Mouse (Mus musculus): Measurements from ENCODE around the gene Kcnj9. TPM values are rescaled to one million over a fixed set of nuclear protein-coding genes. Genes with fewer than 3 reads are reported as not detected.

Kcnj9 gene
- polyA plus RNA-seq (2012; rRNA removed), result 6.9 and 8.0 TPM in 2 replicates

GRCm38 (mm10) chr1:172329131-172329530 is at the start of gene Kcnj9:
Kcnj9 (minus strand) TSS chr1:172329318.
- DNase-seq (ENCODE audit: low read depth), result peak; percentile 93
- TF ChIP-seq CTCF (IDR thresholded peaks at IDR 0.05; ENCODE audit: borderline replicate concordance, extremely low read depth, insufficient read depth, insufficient read length) (no peak), POLR2A (IDR thresholded peaks at IDR 0.05; ENCODE audit: borderline replicate concordance, extremely low read depth, insufficient read depth, insufficient read length, poor library complexity, severe bottlenecking) (no peak)

DNA sequence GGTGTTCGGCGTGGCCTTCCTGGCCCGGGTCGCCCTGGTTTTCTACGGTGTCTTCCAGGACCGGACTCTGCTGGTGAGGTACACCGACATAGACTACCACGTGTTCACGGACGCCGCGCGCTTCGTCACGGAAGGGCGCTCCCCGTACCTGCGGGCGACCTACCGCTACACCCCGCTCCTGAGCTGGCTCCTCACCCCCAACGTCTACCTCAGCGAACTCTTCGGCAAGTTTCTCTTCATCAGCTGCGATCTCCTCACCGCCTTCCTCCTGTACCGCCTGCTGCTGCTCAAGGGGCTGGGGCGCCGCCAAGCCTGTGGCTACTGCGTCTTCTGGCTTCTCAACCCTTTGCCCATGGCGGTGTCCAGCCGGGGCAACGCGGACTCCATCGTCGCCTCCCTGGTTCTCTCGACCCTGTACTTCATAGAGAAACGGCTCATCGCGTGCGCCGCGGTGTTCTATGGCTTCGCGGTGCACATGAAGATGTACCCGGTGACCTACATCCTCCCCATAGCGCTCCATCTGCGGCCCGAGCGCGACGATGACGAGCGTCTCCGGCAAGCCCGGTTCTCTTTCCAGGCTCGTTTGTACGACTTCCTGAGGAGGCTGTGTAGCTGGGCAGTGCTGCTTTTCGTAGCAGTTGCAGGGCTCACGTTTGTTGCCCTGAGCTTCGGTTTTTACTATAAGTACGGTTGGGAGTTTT is 47.8 kb upstream of the Kcnj9 start:
- no peak for DNase-seq (ENCODE audit: low read depth)
- no peak for TF ChIP-seq CTCF (IDR thresholded peaks at IDR 0.05; ENCODE audit: borderline replicate concordance, extremely low read depth, insufficient read depth, insufficient read length)
- TF ChIP-seq POLR2A (IDR thresholded peaks at IDR 0.05; ENCODE audit: borderline replicate concordance, extremely low read depth, insufficient read depth, insufficient read length, poor library complexity, severe bottlenecking), result no peak

GRCm38 (mm10) chr1:172376198-172376667 is 47.1 kb upstream of the Kcnj9 start, which contains the start of gene Pigm:
Pigm (plus strand) TSS chr1:172376546.
- peak; percentile 99 for DNase-seq (ENCODE audit: low read depth)
- no peak; the same call in 1 of the 2 replicates for TF ChIP-seq POLR2A (IDR thresholded peaks at IDR 0.05; ENCODE audit: borderline replicate concordance, extremely low read depth, insufficient read depth, insufficient read length, poor library complexity, severe bottlenecking)
- no peak for TF ChIP-seq CTCF (IDR thresholded peaks at IDR 0.05; ENCODE audit: borderline replicate concordance, extremely low read depth, insufficient read depth, insufficient read length)

DNA sequence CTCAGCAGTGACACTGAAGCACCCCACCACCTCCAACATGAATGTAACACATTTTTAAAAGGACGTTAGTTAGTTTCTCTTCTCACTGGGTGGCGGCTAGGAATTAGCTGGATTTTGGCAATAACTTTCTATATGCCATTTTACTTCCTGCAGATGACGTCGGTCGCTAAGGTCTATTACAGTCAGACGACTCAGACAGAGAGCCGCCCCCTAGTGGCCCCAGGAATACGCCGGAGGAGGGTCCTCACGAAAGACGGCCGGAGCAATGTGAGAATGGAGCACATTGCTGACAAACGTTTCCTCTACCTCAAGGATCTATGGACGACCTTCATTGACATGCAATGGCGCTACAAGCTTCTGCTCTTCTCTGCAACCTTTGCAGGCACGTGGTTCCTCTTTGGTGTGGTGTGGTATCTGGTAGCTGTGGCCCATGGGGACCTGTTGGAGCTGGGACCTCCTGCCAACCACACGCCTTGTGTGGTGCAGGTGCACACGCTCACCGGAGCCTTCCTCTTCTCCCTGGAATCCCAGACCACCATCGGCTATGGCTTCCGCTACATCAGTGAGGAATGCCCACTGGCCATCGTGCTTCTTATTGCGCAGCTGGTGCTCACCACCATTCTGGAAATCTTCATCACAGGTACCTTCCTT is 39.8 kb upstream of the Kcnj9 start:
- DNase-seq (ENCODE audit: low read depth), result peak; percentile 64
- TF ChIP-seq POLR2A (IDR thresholded peaks at IDR 0.05; ENCODE audit: borderline replicate concordance, extremely low read depth, insufficient read depth, insufficient read length, poor library complexity, severe bottlenecking), result no peak
- TF ChIP-seq CTCF (IDR thresholded peaks at IDR 0.05; ENCODE audit: borderline replicate concordance, extremely low read depth, insufficient read depth, insufficient read length), result peak; percentile 73

GRCm38 (mm10) chr1:172364684-172365083 is 35.6 kb upstream of the Kcnj9 start:
- DNase-seq (ENCODE audit: low read depth), result peak; percentile 72
- TF ChIP-seq CTCF (IDR thresholded peaks at IDR 0.05; ENCODE audit: borderline replicate concordance, extremely low read depth, insufficient read depth, insufficient read length) (peak; percentile 73), POLR2A (IDR thresholded peaks at IDR 0.05; ENCODE audit: borderline replicate concordance, extremely low read depth, insufficient read depth, insufficient read length, poor library complexity, severe bottlenecking) (no peak)

- no peak for TF ChIP-seq POLR2A (IDR thresholded peaks at IDR 0.05; ENCODE audit: borderline replicate concordance, extremely low read depth, insufficient read depth, insufficient read length, poor library complexity, severe bottlenecking)
- no peak for DNase-seq (ENCODE audit: low read depth)
These were observed 29.2 kb upstream of the Kcnj9 start for GRCm38 (mm10) chr1:172358341-172358740.

GRCm38 (mm10) chr1:172357550-172357949 is 28.4 kb upstream of the Kcnj9 start:
- peak; percentile 79 for DNase-seq (ENCODE audit: low read depth)
- TF ChIP-seq CTCF (IDR thresholded peaks at IDR 0.05; ENCODE audit: borderline replicate concordance, extremely low read depth, insufficient read depth, insufficient read length), result peak; percentile 94
- TF ChIP-seq POLR2A (IDR thresholded peaks at IDR 0.05; ENCODE audit: borderline replicate concordance, extremely low read depth, insufficient read depth, insufficient read length, poor library complexity, severe bottlenecking), result no peak

GRCm38 (mm10) chr1:172355336-172355735 is 26.2 kb upstream of the Kcnj9 start:
- peak; percentile 81 for DNase-seq (ENCODE audit: low read depth)
- TF ChIP-seq CTCF (IDR thresholded peaks at IDR 0.05; ENCODE audit: borderline replicate concordance, extremely low read depth, insufficient read depth, insufficient read length) (no peak), POLR2A (IDR thresholded peaks at IDR 0.05; ENCODE audit: borderline replicate concordance, extremely low read depth, insufficient read depth, insufficient read length, poor library complexity, severe bottlenecking) (no peak)

- TF ChIP-seq CTCF (IDR thresholded peaks at IDR 0.05; ENCODE audit: borderline replicate concordance, extremely low read depth, insufficient read depth, insufficient read length) (no peak), POLR2A (IDR thresholded peaks at IDR 0.05; ENCODE audit: borderline replicate concordance, extremely low read depth, insufficient read depth, insufficient read length, poor library complexity, severe bottlenecking) (no peak)
- DNase-seq (ENCODE audit: low read depth), result no peak
These were observed 23.3 kb upstream of the Kcnj9 start for GRCm38 (mm10) chr1:172352453-172352852.

- TF ChIP-seq POLR2A (IDR thresholded peaks at IDR 0.05; ENCODE audit: borderline replicate concordance, extremely low read depth, insufficient read depth, insufficient read length, poor library complexity, severe bottlenecking) (no peak), CTCF (IDR thresholded peaks at IDR 0.05; ENCODE audit: borderline replicate concordance, extremely low read depth, insufficient read depth, insufficient read length) (no peak)
- no peak for DNase-seq (ENCODE audit: low read depth)
These were observed 22.9 kb upstream of the Kcnj9 start for GRCm38 (mm10) chr1:172352001-172352400.

- TF ChIP-seq CTCF (IDR thresholded peaks at IDR 0.05; ENCODE audit: borderline replicate concordance, extremely low read depth, insufficient read depth, insufficient read length), result no peak
- no peak for TF ChIP-seq POLR2A (IDR thresholded peaks at IDR 0.05; ENCODE audit: borderline replicate concordance, extremely low read depth, insufficient read depth, insufficient read length, poor library complexity, severe bottlenecking)
- DNase-seq (ENCODE audit: low read depth), result peak; percentile 97
These were observed 21.0 kb upstream of the Kcnj9 start for GRCm38 (mm10) chr1:172349916-172350812.
